Mouse (Mus musculus) spleen, embryonic (tissue): ENCODE results near the gene Tmed9.

ENCODE experiments used
- CTCF ChIA-PET: fragments of 350-600 bp; sonication (Branson Sonifier 250); formaldehyde crosslinking; loops from one replicate; lab custom pipeline; 2022; lab: Charles Lee

Tmed9 gene

GRCm38 (mm10) chr13:55567001-55567400 is 6.5 kb upstream of the Tmed9 start:
- CTCF ChIA-PET, result no interaction called here

- CTCF ChIA-PET, result interaction anchor here (0.6 kb wide), 1 partner anchor 17 kb away, joined by 3 read pairs; no protein-coding TSS in a partner anchor
Observed at GRCm38 (mm10) chr13:55567949-55568348, 5.6 kb upstream of the Tmed9 start.

GRCm38 (mm10) chr13:55568524-55568923 is 5.0 kb upstream of the Tmed9 start:
- CTCF ChIA-PET, result interaction anchor here (0.6 kb wide), 1 partner anchor 17 kb away, joined by 3 read pairs; no protein-coding TSS in a partner anchor

- CTCF ChIA-PET, result no interaction called here
Observed at GRCm38 (mm10) chr13:55569726-55570285, 3.7 kb upstream of the Tmed9 start.

GRCm38 (mm10) chr13:55570286-55570973 is 3.1 kb upstream of the Tmed9 start:
- CTCF ChIA-PET, result no interaction called here

- CTCF ChIA-PET, result no interaction called here
Observed at GRCm38 (mm10) chr13:55571027-55571751, 2.3 kb upstream of the Tmed9 start, which contains the start of gene Fam193b. Fam193b (minus strand) TSS chr13:55571120.

GRCm38 (mm10) chr13:55571977-55572376 is 1.6 kb upstream of the Tmed9 start:
- CTCF ChIA-PET, result no interaction called here

GRCm38 (mm10) chr13:55574321-55574720 is 789 bp downstream of the Tmed9 start:
- CTCF ChIA-PET, result no interaction called here

- CTCF ChIA-PET, result no interaction called here
Observed at GRCm38 (mm10) chr13:55575932-55576331, 2.4 kb downstream of the Tmed9 start.

- CTCF ChIA-PET, result interaction anchor here (0.6 kb wide), 1 partner anchor 64 kb away, joined by 3 read pairs; no protein-coding TSS in a partner anchor
Observed at GRCm38 (mm10) chr13:55576872-55577271, 3.3 kb downstream of the Tmed9 start.

- CTCF ChIA-PET, result no interaction called here
Observed at GRCm38 (mm10) chr13:55578086-55578485, 4.6 kb downstream of the Tmed9 start.

- CTCF ChIA-PET, result no interaction called here
Observed at GRCm38 (mm10) chr13:55591961-55592490, 18.5 kb downstream of the Tmed9 start.

- CTCF ChIA-PET, result interaction anchor here (0.9 kb wide), 1 partner anchor 34 kb away, joined by 3 read pairs; no protein-coding TSS in a partner anchor
Observed at GRCm38 (mm10) chr13:55592512-55593253, 19.2 kb downstream of the Tmed9 start.

- CTCF ChIA-PET, result interaction anchor here (0.9 kb wide), 1 partner anchor 33 kb away, joined by 3 read pairs; no protein-coding TSS in a partner anchor
Observed at GRCm38 (mm10) chr13:55593254-55593747, 19.8 kb downstream of the Tmed9 start.

- CTCF ChIA-PET, result no interaction called here
Observed at GRCm38 (mm10) chr13:55595375-55595774, 21.8 kb downstream of the Tmed9 start.

GRCm38 (mm10) chr13:55596802-55597201 is 23.3 kb downstream of the Tmed9 start:
- CTCF ChIA-PET, result no interaction called here

- CTCF ChIA-PET, result no interaction called here
Observed at GRCm38 (mm10) chr13:55599566-55600540, 26.3 kb downstream of the Tmed9 start, which contains the start of gene B4galt7. B4galt7 (plus strand) TSS chr13:55599896.

- CTCF ChIA-PET, result no interaction called here
Observed at GRCm38 (mm10) chr13:55600657-55601056, 27.1 kb downstream of the Tmed9 start.

GRCm38 (mm10) chr13:55601611-55602010 is 28.1 kb downstream of the Tmed9 start:
- CTCF ChIA-PET, result interaction anchor here (0.5 kb wide), 1 partner anchor 1013 kb away, joined by 6 read pairs; no protein-coding TSS in a partner anchor

GRCm38 (mm10) chr13:55604606-55605005 is 31.1 kb downstream of the Tmed9 start:
- CTCF ChIA-PET, result interaction anchor here (0.6 kb wide), 1 partner anchor 946 kb away, joined by 4 read pairs; no protein-coding TSS in a partner anchor
